Mouse (Mus musculus) cortical plate, adult 2 months (tissue): ENCODE measurements around the gene Nos3.

Experiments used
- CTCF ChIP-seq: fragments of 200-500 bp; IDR thresholded peaks from 2 replicates; pipeline ENCODE4 v1.5.1; 2011; ENCODE audit warnings: mild to moderate bottlenecking, control low read depth, low read length; ENCODE audit not compliant: insufficient read depth; ENCODE audit errors: extremely low read depth
- POLR2A ChIP-seq: fragments of 200-500 bp; IDR thresholded peaks from 2 replicates; pipeline ENCODE4 v1.6.1; 2011; ENCODE audit warnings: mild to moderate bottlenecking, low read length, control low read depth; ENCODE audit not compliant: insufficient read depth; ENCODE audit errors: extremely low read depth

- TF ChIP-seq CTCF (peak; percentile 29; the same call in 1 of the 2 replicates), POLR2A (no peak)
These were observed 18.6 kb downstream of the Nos3 start for GRCm38 (mm10) chr5:24383026-24383859.
